Comparison of ENCODE assay signal across 22 mouse cellular contexts in genomic region chr2:5487344-5487743, GRCm38 (mm10).
A peak's percentile ranks its signal among the peaks of the same experiment; 100 is the strongest.
DNase-seq lines count a peak whose midpoint lies in the region; ATAC-seq lines count a peak whose summit lies in the region.
"Had no signal": no experiment of that assay in that cellular context is flagged by ENCODE, and none has a peak within 500 bp of the region (broad histone marks: within the 10 kb centered on the region; RNA-seq: fewer than 3 reads in every experiment).

No protein-coding gene starts in this region.

- DNase-seq in cerebellum, postnatal 4 days (ENCODE audit: low spot score in 2 of 2), result no peak
- DNase-seq in left cerebral cortex, postnatal 4 days, result peak; percentile 35
- no peak for DNase-seq in left cerebral cortex, postnatal 36 days (ENCODE audit: low spot score in 2 of 2)
- peak; percentile 47 to 69 for DNase-seq in cerebellum, postnatal 10 days
- DNase-seq in B cell, adult 2 months, result no peak
- DNase-seq: adrenal gland, postnatal 10 days; forebrain, postnatal 0 days; heart, postnatal 14 days; kidney, adult 2 months; kidney, postnatal 36 days; layer of hippocampus, postnatal 36 days; liver; lung, adult 2 months; lung, postnatal 14 days; retina, postnatal 1 day; right cerebral cortex, postnatal 14 days; thymus, postnatal 14 days had no signal

- 0 out of 2 replicates have a peak, but pooled peaks have one; percentile 54 for ATAC-seq in cerebellum, adult (ENCODE audit: insufficient number of reproducible peaks, low FRiP score, low TSS enrichment)
- ATAC-seq in activated CD4-positive, CD25-positive, alpha-beta regulatory T cell, adult 4 months, result no peak
- ATAC-seq: forebrain, postnatal 0 days; hindbrain, embryonic 16.5 days; intestine, embryonic 15.5 days; midbrain, embryonic 15.5 days had no signal

- intact Hi-C loops in left cerebral cortex, postnatal 4 days (cut with DNase I), result no loop called here
- intact Hi-C loops in left cerebral cortex, postnatal 36 days (cut with DNase I), result no loop called here

Comparison
In these comparisons a context has a peak if more than half of its experiments do, and no peak if none do; other contexts are left out.
1. DNase-seq: peak in left cerebral cortex, postnatal 4 days (single experiment) and cerebellum, postnatal 10 days (2 of 2); none in cerebellum, postnatal 4 days (0 of 2), left cerebral cortex, postnatal 36 days (0 of 2) and B cell, adult 2 months (0 of 2).